Mouse (Mus musculus) cerebellum, postnatal 4 days (tissue): ENCODE results near the gene Ikzf1.

Experiments used
- DNase-seq, 2 experiments: peaks; one replicate each; pipeline ENCODE4 v3.0.0; 2022; ENCODE audit warnings: low spot score in 2 of 2, mixed read lengths in 1 of 2

Ikzf1 gene

DNA sequence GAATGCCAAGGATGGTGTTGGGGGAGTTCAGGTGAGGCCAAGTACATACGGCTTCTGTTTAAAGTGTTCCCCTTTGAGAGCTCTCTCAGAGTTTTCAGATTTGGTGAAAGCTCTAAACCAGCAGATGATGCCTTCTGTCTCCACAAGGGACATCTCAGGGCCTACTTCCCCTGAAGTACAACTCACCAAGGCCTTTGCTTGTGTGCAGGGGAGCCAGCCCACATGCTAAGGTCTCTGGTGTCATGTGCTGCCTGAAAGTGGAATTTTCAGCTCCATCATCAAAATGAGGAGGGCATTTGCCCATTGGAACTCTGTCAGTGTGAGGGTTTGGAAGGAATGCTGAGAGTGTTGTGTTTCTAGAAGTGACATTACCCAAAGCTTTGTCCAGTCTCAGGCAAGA lies 80.6 kb downstream of the Ikzf1 start:
- DNase-seq = no peak

GRCm38 (mm10) chr11:11766105-11766504 lies 81.3 kb downstream of the Ikzf1 start:
- no peak for DNase-seq

GRCm38 (mm10) chr11:11766736-11767135 lies 81.9 kb downstream of the Ikzf1 start:
- no peak for DNase-seq

DNA sequence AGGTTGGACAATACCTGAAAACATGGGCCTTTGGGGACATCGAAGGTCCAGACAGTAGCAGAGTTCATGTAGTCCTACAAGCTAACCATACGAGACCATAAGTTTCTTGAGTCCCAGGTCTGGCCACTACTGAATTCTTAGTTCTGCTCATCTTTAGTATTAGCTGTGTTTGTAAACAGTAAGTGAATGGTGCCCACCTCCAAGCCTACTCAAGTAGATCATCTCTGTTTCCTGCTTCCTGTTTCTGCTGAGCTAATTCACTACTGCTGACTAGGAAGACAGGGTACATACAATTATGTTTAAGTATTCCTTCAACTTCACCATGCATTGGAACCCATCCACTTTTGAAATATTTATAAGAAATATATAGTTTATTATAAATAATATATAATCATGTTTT lies 83.3 kb downstream of the Ikzf1 start:
- no peak for DNase-seq

DNA sequence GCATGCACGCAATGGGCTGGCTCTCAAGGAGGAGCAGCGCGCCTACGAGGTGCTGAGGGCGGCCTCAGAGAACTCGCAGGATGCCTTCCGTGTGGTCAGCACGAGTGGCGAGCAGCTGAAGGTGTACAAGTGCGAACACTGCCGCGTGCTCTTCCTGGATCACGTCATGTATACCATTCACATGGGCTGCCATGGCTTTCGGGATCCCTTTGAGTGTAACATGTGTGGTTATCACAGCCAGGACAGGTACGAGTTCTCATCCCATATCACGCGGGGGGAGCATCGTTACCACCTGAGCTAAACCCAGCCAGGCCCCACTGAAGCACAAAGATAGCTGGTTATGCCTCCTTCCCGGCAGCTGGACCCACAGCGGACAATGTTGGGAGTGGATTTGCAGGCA lies 84.5 kb downstream of the Ikzf1 start:
- no peak for DNase-seq

GRCm38 (mm10) chr11:11770691-11771090 lies 85.9 kb downstream of the Ikzf1 start:
- DNase-seq = no peak

- DNase-seq = no peak
Measured at GRCm38 (mm10) chr11:11772196-11772595, 87.4 kb downstream of the Ikzf1 start.

DNA sequence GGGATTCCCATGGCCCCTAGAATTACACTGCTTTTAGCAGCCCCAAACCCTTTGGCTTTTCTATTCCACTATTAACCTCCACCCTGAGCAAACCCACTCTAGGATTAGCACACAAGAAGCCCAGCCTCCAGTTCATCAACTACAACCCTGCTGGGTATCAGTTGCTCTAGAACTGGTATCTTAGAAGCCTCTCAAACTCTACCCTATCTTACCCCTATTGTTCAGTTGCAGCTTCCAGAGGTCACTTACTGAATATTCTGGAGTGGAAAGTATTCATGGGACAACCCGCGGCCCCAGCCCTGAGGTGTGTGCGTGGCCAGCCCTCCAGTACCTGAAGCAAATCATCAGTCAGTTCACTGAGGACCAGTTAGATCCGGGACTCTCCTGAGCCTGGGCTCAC lies 89.6 kb downstream of the Ikzf1 start:
- no peak for DNase-seq

DNA sequence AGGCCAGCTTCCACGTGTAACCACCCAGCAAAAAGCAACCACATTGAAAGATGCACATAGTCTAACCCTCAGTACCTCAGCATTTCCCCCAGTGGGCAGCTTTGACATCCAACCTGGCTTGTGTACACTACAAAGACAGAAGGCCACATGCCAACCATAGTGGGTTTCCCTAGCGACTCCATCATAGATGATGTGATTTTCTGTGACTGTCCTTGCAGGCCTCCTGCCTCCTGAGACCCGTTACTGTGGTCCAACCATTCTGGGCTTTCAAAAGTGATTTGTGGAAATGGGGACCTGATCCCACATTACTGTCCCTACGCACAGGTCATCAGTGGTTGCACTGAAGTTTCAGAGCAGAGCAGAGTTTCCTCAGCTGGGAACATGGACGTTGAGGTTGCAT lies 90.1 kb downstream of the Ikzf1 start:
- DNase-seq = no peak

DNA sequence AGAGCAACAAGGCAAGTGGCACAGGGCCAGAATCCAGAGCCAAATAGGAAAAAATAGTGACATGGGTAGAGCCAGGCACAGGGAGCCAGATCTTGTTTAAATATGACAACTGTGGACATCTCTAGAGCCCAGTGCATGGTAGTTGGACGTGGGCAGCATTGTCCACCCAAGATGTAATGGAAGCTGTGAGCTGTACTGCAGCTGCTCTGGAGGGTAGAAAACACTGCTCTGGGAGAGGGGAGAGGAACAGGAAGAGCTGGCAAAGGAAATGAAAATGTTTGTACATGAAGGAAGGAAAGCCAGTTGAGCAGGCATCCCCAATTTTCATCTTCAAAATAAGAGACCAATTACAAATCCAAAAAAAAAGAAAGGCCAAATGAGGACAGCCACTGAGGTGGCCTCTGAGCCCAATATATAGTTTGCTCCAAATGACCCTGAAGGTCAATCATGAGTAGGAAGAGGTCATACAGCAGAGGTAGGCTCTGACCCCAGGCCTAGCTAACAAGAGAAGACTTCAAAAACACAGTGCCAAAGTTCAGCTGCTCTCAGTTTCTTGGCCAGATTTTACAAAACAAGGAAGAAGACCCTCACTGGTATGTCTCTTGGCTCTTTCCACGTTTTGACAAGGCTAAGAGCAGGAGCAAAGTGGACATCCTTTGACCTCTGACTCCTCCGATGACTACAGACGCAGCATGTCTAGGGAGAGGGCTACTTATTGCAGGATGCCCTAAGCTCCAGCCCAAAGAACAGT lies 91.4 kb downstream of the Ikzf1 start:
- DNase-seq = no peak

- no peak for DNase-seq
Measured at GRCm38 (mm10) chr11:11776822-11777174, 92.0 kb downstream of the Ikzf1 start.

DNA sequence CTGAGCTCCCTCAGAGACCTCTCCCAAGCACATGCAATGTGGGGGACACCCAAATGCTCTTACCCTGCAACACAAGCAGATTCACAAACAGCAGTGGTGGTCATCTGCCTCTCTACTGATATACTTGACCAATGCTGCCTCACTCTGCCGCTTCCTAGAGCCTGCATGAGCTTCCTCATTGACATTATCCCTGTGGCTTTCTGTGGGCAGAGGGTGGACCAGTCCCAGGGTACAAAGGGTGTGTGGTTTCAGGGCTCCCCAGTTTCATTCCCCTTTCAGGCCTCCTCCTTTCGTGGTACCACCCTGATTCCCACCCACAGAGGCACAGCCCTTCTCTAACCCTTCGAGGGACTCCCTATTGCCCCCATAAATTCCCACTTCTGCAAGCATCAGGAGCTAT lies 92.4 kb downstream of the Ikzf1 start:
- no peak for DNase-seq

GRCm38 (mm10) chr11:11777796-11778195 lies 93.0 kb downstream of the Ikzf1 start:
- no peak for DNase-seq

DNA sequence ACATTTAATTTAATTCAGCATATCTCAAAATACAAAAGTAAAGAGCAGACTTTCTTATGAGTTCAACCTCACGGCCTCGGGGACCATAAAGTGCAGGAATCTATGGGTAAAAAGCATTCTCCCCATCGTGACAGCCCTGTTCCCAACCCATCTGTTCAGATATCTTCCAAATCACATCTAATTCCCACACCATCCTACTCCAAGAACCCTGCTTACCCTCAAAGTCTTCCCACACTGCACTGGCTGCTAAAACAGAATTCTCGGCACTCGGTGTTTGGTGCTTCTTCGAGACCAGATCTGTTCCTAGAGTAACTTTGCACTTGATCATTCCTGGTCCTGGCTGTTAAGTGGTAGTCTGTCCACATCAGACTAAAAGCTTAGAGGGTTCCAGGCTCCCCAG lies 93.5 kb downstream of the Ikzf1 start:
- no peak for DNase-seq

GRCm38 (mm10) chr11:11781728-11782127 lies 96.9 kb downstream of the Ikzf1 start:
- DNase-seq = no peak

- no peak for DNase-seq
Measured at GRCm38 (mm10) chr11:11785457-11785856, 100.7 kb downstream of the Ikzf1 start.

GRCm38 (mm10) chr11:11788521-11788974 lies 103.7 kb downstream of the Ikzf1 start:
- peak; percentile 79 to 82 for DNase-seq

GRCm38 (mm10) chr11:11794626-11795025 lies 109.8 kb downstream of the Ikzf1 start:
- no peak for DNase-seq

DNA sequence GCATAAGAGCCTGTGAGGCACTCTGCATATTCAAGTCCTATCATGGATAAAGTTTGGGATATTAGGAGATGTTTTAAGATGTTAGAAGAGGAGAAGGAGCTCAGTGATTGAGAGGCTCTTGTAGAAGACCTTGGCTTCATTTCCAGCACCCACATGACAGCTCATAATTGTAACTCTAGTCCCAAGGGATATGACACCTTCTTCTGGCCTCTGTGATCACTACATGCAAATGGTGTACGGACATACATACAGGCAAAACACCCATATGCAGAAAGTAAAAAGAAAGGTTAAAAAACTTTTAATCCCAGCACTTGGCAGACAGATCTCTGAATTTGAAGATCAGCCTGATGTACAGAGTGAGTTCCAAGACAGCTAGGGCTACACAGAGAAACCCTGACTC lies 113.9 kb downstream of the Ikzf1 start:
- no peak for DNase-seq

GRCm38 (mm10) chr11:11800304-11800703 lies 115.5 kb downstream of the Ikzf1 start:
- DNase-seq = no peak

GRCm38 (mm10) chr11:11801067-11801466 lies 116.3 kb downstream of the Ikzf1 start:
- no peak for DNase-seq

DNA sequence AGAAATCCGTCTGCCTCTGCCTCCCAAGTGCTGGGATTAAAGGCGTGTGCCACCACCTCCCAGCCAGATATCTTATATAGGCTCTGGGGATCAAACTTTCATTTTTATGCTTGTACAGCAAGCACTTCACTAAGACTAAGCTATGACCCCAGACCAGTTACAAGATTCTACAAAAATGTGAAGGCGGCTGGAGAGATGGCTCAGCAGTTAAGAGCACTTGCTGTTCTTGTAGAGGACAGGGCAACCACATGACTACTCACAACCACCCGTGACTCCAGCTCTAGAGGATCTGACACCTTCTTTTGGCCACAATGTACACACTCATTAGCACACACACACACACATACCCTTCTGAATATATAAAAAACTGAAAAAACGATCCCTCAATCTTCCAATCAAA lies 119.6 kb downstream of the Ikzf1 start:
- DNase-seq = no peak

GRCm38 (mm10) chr11:11805951-11806350 lies 121.1 kb downstream of the Ikzf1 start:
- no peak for DNase-seq
